ENCODE assay signal across 9 mouse cellular contexts in genomic region chr4:133092453-133092901, GRCm38 (mm10). TPM values are rescaled to one million over a fixed set of nuclear protein-coding genes. Genes with fewer than 3 reads are reported as not detected.
DNase-seq lines count a peak whose midpoint lies in the region; ATAC-seq and TF ChIP-seq lines count a peak whose summit lies in the region.
"Had no signal": no experiment of that assay in that cellular context is flagged by ENCODE, and none has a peak within 500 bp of the region (broad histone marks: within the 10 kb centered on the region; RNA-seq: fewer than 3 reads in every experiment).

No protein-coding gene starts in this region.

- no peak for DNase-seq in testis, postnatal 10 days (ENCODE audit: low spot score)
- no peak for DNase-seq in urinary bladder, adult 18-20 months (ENCODE audit: low spot score in 2 of 2)

- no peak for TF ChIP-seq CTCF in testis, adult 2 months (IDR thresholded peaks at IDR 0.05; ENCODE audit: control insufficient read depth, insufficient read depth, insufficient replicate concordance, low read depth, low read length)
- no peak for TF ChIP-seq CTCF in cortical plate, adult 2 months (IDR thresholded peaks at IDR 0.05; ENCODE audit: extremely low read depth, insufficient read depth, low read length)

- H3K4me1 ChIP-seq in testis, adult 2 months (ENCODE audit: control insufficient read depth, insufficient read depth, low read length), result peaks cover 5% of the 10 kb centered on the region; the same call in 1 of the 2 replicates
- peaks cover 23% of the 10 kb centered on the region for H3K4me1 ChIP-seq in cortical plate, adult 2 months (ENCODE audit: control insufficient read depth, insufficient read depth, low read length)
- peaks cover 65 to 80% of the 10 kb centered on the region in 2 experiments for H3K4me1 ChIP-seq in heart, embryonic 14.5 days (ENCODE audit: control insufficient read depth in 2 of 2, insufficient read depth in 2 of 2, low read length in 2 of 2)
- peaks cover 74% of the 10 kb centered on the region for H3K4me1 ChIP-seq in kidney, embryonic 15.5 days
- peaks cover 81% of the 10 kb centered on the region for H3K4me1 ChIP-seq in lung, embryonic 15.5 days

- no peaks in the 10 kb centered on the region for H3K36me3 ChIP-seq in testis, adult 2 months (ENCODE audit: control insufficient read depth, insufficient read depth, low read length)
- no peaks in the 10 kb centered on the region for H3K36me3 ChIP-seq in heart, embryonic 14.5 days (ENCODE audit: control insufficient read depth, insufficient read depth, low read length)
- no peaks in the 10 kb centered on the region for H3K36me3 ChIP-seq in kidney, embryonic 15.5 days
- no peaks in the 10 kb centered on the region for H3K36me3 ChIP-seq in lung, embryonic 15.5 days

- H3K27me3 ChIP-seq in testis, adult 2 months (ENCODE audit: control insufficient read depth, insufficient read depth, low read length), result no peaks in the 10 kb centered on the region
- H3K27me3 ChIP-seq in heart, embryonic 14.5 days (ENCODE audit: control insufficient read depth, insufficient read depth, low read length), result no peaks in the 10 kb centered on the region
- no peaks in the 10 kb centered on the region for H3K27me3 ChIP-seq in kidney, embryonic 15.5 days
- H3K27me3 ChIP-seq in lung, embryonic 15.5 days, result no peaks in the 10 kb centered on the region

- no peaks in the 10 kb centered on the region for H3K9me3 ChIP-seq in heart, embryonic 14.5 days (ENCODE audit: control insufficient read depth, low read length)
- H3K9me3 ChIP-seq in kidney, embryonic 15.5 days (replicated peaks), result no peaks in the 10 kb centered on the region
- no peaks in the 10 kb centered on the region for H3K9me3 ChIP-seq in lung, embryonic 15.5 days

- no peak; the same call in 1 of the 2 replicates for TF ChIP-seq POLR2A in testis, adult 2 months (IDR thresholded peaks at IDR 0.05; ENCODE audit: control insufficient read depth, low read depth, low read length)
- 0 out of 2 replicates have a peak, but pooled peaks have one; percentile 35 for TF ChIP-seq POLR2A in cortical plate, adult 2 months (IDR thresholded peaks at IDR 0.05; ENCODE audit: extremely low read depth, insufficient read depth, low read length)

- ATAC-seq in heart, embryonic 14.5 days (ENCODE audit: insufficient number of reproducible peaks, insufficient read depth, low FRiP score, low read depth), result peak; percentile 23
- peak; percentile 74 for ATAC-seq in kidney, embryonic 15.5 days (replicated peaks; ENCODE audit: low FRiP score)
- peak; percentile 5; the same call in 1 of the 2 replicates for ATAC-seq in lung, embryonic 15.5 days (ENCODE audit: borderline replicate concordance, extremely low read depth, low FRiP score, low TSS enrichment)
- ATAC-seq in neutrophil, adult 5-6 weeks (ENCODE audit: extremely low read depth, insufficient number of reproducible peaks, low FRiP score, poor library complexity, severe bottlenecking), result peak; percentile 51; the same call in 1 of the 2 replicates

- WGBS in heart, embryonic 14.5 days, result under 1% methylated on average over 18 of the region's 18 CpGs
- WGBS in kidney, embryonic 15.5 days, result 8% methylated on average over 18 of the region's 18 CpGs
- 2% methylated on average over 18 of the region's 18 CpGs for WGBS in lung, embryonic 15.5 days

- H3K27ac ChIP-seq in testis, adult 2 months (ENCODE audit: control insufficient read depth, insufficient read depth, low read depth, low read length), result peak overlapping the region; percentile 5
- H3K27ac ChIP-seq in cortical plate, adult 2 months (ENCODE audit: insufficient read depth, low read length), result peak overlapping the region; percentile 26
- peak overlapping the region; percentile 91 to 93 for H3K27ac ChIP-seq in heart, embryonic 14.5 days (replicated peaks in 1 of 2; ENCODE audit: control insufficient read depth in 1 of 2, insufficient read depth in 1 of 2, low read depth in 2 of 2, low read length in 2 of 2)
- peak overlapping the region; percentile 95 for H3K27ac ChIP-seq in kidney, embryonic 15.5 days
- peak overlapping the region; percentile 98 for H3K27ac ChIP-seq in lung, embryonic 15.5 days

- no peak overlapping the region for H3K4me3 ChIP-seq in testis, adult 2 months (ENCODE audit: control insufficient read depth, low read depth, low read length)
- H3K4me3 ChIP-seq in cortical plate, adult 2 months (ENCODE audit: insufficient read depth, low read length), result no peak overlapping the region
- no peak overlapping the region for H3K4me3 ChIP-seq in heart, embryonic 14.5 days (ENCODE audit: control insufficient read depth in 1 of 2, insufficient read depth in 1 of 2, low read depth in 1 of 2, low read length in 2 of 2)
- H3K4me3 ChIP-seq in kidney, embryonic 15.5 days (replicated peaks), result 0 out of 2 replicates have a peak overlapping the region, but pooled peaks have one; percentile 16
- H3K4me3 ChIP-seq in lung, embryonic 15.5 days, result peak overlapping the region; percentile 23; the same call in 1 of the 2 replicates
- H3K4me3 ChIP-seq: erythroblast, embryonic 14.5 days had no signal

- peak overlapping the region; percentile 54 for H3K4me2 ChIP-seq in heart, embryonic 14.5 days (ENCODE audit: low read length)
- peak overlapping the region; percentile 52 for H3K4me2 ChIP-seq in kidney, embryonic 15.5 days
- H3K4me2 ChIP-seq in lung, embryonic 15.5 days, result peak overlapping the region; percentile 52

- H3K9ac ChIP-seq in heart, embryonic 14.5 days (ENCODE audit: low read length), result peak overlapping the region; percentile 70
- peak overlapping the region; percentile 35; the same call in 1 of the 2 replicates for H3K9ac ChIP-seq in kidney, embryonic 15.5 days
- H3K9ac ChIP-seq in lung, embryonic 15.5 days, result peak overlapping the region; percentile 38

RNA-seq across cellular contexts. Expression of gene Wasf2, which starts 37.8 kb away (rescaled TPM):
- 156 and 195 TPM in 2 replicates for polyA plus RNA-seq in testis, adult 2 months (2012; rRNA removed)
- 14.7 and 15.6 TPM in 2 replicates for polyA plus RNA-seq in cortical plate, adult 2 months (2012; rRNA removed)
- 50.7 and 68.6 TPM in 2 replicates for polyA plus RNA-seq in heart, embryonic 14.5 days (2014; fragmentation: Nextera tagmentation; extraction: Ambion mirVana)
- polyA plus RNA-seq in kidney, embryonic 15.5 days (2015; fragmentation: Nextera tagmentation; extraction: Ambion mirVana), result 107 and 109 TPM in 2 replicates
- 120 and 136 TPM in 2 replicates for polyA plus RNA-seq in lung, embryonic 15.5 days (2015; fragmentation: Nextera tagmentation; extraction: Ambion mirVana)
- total RNA-seq in neutrophil, adult 5-6 weeks (2017), result 89.1 and 105 TPM in 2 replicates

Comparison
In these comparisons a context has a peak if more than half of its experiments do, and no peak if none do; other contexts are left out.
1. H3K27ac ChIP-seq: peak in every context shown above with its lines; median percentile 98 in lung, embryonic 15.5 days; 95 in kidney, embryonic 15.5 days; 92 in heart, embryonic 14.5 days; 26 in cortical plate, adult 2 months; 5 in testis, adult 2 months.
2. H3K4me3 ChIP-seq: peak in kidney, embryonic 15.5 days (single experiment) and lung, embryonic 15.5 days (single experiment); none in testis, adult 2 months (single experiment), cortical plate, adult 2 months (single experiment) and heart, embryonic 14.5 days (0 of 2).
3. ATAC-seq: peak in every context shown above with its lines; median percentile 74 in kidney, embryonic 15.5 days; 51 in neutrophil, adult 5-6 weeks; 23 in heart, embryonic 14.5 days; 5 in lung, embryonic 15.5 days.
4. Peak in every context shown above with its lines, with median percentiles within 50 percentile points of each other: H3K4me2 ChIP-seq and H3K9ac ChIP-seq.